Mouse (Mus musculus): Measurements from ENCODE around the gene Dlx3. TPM values are rescaled to one million over a fixed set of nuclear protein-coding genes. Genes with fewer than 3 reads are reported as not detected.

The Dlx3 gene
- polyA plus RNA-seq, 1 experiment from 2014 or later, result 1.3 TPM

DNA sequence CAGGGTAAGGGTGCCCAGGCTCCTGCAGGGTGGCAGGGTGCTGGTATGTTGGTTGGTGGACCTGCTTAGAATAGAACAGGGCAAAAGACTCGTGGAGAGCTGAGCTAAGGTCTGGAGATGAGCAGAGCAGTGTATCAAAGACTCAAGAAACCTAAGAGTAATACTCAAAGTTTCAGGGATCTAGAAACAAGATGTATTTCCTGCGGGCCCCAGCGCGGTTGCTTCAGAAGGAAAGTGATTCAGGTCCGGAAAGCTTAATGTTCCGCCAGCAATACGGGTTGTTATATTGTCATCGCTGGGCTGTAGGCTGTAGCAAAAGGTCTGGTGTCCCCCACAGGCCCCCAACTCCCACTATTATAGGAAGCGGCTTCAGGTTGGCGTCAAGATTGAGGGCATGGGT is 22.3 kb downstream of the Dlx3 start:
- Histone ChIP-seq H3K4me1 (peaks cover 49% of the 10 kb centered on the region), H3K27me3 (ENCODE audit: low read depth, poor library complexity, severe bottlenecking) (peaks cover 100% of the 10 kb centered on the region), H3K27ac (replicated peaks) (no peak overlapping the region), H3K4me3 (no peak overlapping the region), H3K36me3 (no peaks in the 10 kb centered on the region), H3K9me3 (replicated peaks) (no peaks in the 10 kb centered on the region)
- no peak for DNase-seq (ENCODE audit: low spot score)
- WGBS, result 11% methylated on average over 10 of the region's 10 CpGs

DNA sequence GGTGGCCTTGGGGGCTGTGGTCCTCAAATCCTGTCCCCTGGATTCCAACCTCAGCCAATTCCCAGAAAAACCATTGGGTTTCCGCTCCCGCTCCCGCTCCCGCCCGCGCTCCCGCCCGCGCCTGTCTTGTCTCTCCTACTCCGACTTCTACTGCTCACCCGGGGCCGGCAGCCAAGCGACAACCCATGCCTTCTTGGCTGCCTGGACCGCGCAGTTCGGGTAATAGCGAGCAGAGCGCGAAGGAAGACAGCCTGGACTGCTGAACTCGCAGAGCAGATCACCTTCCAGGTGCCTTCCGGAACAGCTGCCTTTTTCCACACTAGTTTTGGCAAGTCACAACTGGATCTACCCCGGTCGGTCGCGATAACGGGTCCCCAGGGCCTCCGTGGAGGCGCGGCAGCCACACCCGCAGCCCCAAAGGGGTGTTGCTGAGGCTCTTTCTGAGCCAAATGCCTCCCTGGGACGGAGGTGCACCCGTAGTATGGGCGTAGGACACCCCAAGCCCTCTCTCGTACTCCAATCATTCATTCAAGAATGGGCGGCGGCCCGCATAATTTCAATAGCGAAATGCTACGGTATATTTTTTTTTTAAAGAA is 23.2 kb downstream of the Dlx3 start:
- H3K4me1 ChIP-seq, result peaks cover 44% of the 10 kb centered on the region
- peak; percentile 66 for DNase-seq (ENCODE audit: low spot score)
- WGBS, result 3% methylated on average over 39 of the region's 39 CpGs
- H3K4me3 ChIP-seq, result peak overlapping the region; percentile 26
- no peak overlapping the region for H3K27ac ChIP-seq (replicated peaks)
- H3K36me3 ChIP-seq, result no peaks in the 10 kb centered on the region
- H3K9me3 ChIP-seq (replicated peaks), result no peaks in the 10 kb centered on the region
- peaks cover 100% of the 10 kb centered on the region for H3K27me3 ChIP-seq (ENCODE audit: low read depth, poor library complexity, severe bottlenecking)

GRCm38 (mm10) chr11:95143663-95144062 is 23.7 kb downstream of the Dlx3 start:
- no peak for DNase-seq (ENCODE audit: low spot score)
- H3K36me3 ChIP-seq, result no peaks in the 10 kb centered on the region
- H3K4me3 ChIP-seq, result no peak overlapping the region
- peaks cover 39% of the 10 kb centered on the region for H3K4me1 ChIP-seq
- H3K9me3 ChIP-seq (replicated peaks), result no peaks in the 10 kb centered on the region
- peaks cover 100% of the 10 kb centered on the region for H3K27me3 ChIP-seq (ENCODE audit: low read depth, poor library complexity, severe bottlenecking)
- H3K27ac ChIP-seq (replicated peaks), result no peak overlapping the region
- WGBS, result 3% methylated on average over 4 of the region's 4 CpGs

DNA sequence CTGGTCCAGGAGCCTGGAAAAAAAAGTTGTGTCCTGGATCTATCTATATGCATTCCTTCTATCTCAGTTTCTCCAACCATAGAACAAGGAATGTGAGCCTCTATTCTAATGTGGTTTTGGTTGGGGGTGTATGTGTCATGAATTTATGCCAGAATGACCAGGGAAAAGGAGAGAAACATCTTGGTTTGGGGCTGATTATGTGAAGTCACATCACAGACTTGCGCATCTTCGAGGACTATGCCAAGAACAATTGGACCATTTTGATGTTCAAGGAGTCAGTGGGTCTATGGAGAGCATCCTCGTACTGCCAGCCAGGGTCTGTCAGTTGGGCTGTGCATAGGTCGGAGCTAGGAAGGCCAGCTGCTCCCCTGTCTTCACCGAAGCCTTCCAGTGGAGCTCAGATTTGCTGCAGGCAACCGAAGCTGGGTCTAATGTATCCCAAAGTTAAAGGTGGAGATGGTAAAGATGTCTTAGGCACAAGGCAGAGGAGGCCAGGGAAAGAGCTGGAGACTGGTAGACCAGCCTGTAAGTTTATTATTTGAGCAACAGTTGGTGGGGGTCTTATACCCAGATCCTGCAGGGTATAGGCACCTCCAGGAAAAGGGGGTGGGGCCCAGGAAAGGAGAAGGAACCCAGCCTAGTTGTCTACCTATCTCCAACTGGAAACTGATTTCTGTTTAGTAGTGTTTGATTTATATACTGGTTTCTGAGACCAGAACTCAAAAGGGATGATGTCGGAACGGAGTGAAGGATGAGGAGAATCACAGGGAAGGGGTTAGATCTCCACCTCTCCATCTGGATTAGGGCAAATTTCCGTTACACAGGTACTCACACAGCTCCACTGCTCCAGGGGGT is 24.4 kb downstream of the Dlx3 start:
- H3K27ac ChIP-seq (replicated peaks), result no peak overlapping the region
- H3K27me3 ChIP-seq (ENCODE audit: low read depth, poor library complexity, severe bottlenecking), result peaks cover 100% of the 10 kb centered on the region
- peak overlapping the region; percentile 55 for H3K4me3 ChIP-seq
- peaks cover 32% of the 10 kb centered on the region for H3K4me1 ChIP-seq
- no peak for DNase-seq (ENCODE audit: low spot score)
- 8% methylated on average over 9 of the region's 9 CpGs for WGBS
- no peaks in the 10 kb centered on the region for H3K36me3 ChIP-seq
- no peaks in the 10 kb centered on the region for H3K9me3 ChIP-seq (replicated peaks)

- H3K4me3 ChIP-seq, result peak overlapping the region; percentile 55
- H3K9me3 ChIP-seq (replicated peaks), result no peaks in the 10 kb centered on the region
- under 1% methylated on average over 34 of the region's 34 CpGs for WGBS
- no peaks in the 10 kb centered on the region for H3K36me3 ChIP-seq
- H3K4me1 ChIP-seq, result peaks cover 29% of the 10 kb centered on the region
- peaks cover 100% of the 10 kb centered on the region for H3K27me3 ChIP-seq (ENCODE audit: low read depth, poor library complexity, severe bottlenecking)
- H3K27ac ChIP-seq (replicated peaks), result no peak overlapping the region
- peak; percentile 50 for DNase-seq (ENCODE audit: low spot score)
Measured at GRCm38 (mm10) chr11:95144946-95145483, 25.1 kb downstream of the Dlx3 start.

DNA sequence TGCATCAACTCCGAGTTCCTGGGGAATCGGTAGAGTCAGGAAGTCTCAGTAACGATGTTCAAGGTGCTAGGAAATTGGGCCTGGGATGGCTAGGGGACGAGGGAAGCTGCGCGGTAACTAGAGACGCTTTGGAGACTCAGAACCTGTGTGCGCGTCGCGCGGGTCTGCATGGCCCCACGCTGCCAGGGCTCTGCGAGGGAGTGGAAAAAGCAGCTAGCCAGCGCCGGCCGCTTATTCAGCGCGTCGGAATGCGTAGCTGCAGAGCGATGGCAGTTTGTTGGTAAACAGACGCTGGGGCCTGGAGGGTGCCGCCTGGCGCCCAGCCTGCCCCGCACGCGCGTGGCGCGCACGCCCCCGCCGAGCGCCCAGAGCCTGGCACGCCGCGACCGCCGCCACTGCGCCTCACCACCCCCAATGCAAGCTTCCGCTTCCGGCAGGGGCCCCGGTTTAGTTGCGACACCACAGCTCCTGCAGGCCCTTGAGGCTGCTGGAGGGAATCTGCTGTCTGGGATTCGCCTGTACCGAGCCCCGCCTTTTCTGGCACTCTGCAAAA is 26.0 kb downstream of the Dlx3 start, which contains the start of gene Dlx4:
TSS of gene Dlx4 (minus strand) at position 413 of the 553 bp plus-strand sequence.
- under 1% methylated on average over 48 of the region's 48 CpGs for WGBS
- H3K4me1 ChIP-seq, result peaks cover 38% of the 10 kb centered on the region

DNA sequence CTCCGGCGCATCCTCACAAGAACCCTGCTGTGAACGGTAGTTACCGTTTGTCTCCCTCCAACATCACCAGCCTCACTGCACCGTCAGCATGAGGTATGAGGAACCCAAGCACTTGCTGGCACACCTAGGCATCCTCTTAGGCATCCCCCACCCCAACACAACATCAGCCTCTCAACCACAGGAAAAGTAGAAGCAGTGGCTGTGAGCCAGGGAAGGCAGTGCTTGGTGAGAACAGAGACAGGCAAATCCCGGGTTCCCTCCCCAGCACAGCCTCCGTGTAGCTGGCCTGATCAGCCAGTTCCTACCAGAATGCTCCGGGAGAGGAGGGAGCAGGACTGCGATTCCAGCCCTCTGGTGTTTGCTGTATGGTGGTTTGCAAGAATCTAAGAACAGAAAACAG is 28.8 kb downstream of the Dlx3 start:
- Histone ChIP-seq H3K4me3 (no peak overlapping the region), H3K27me3 (ENCODE audit: low read depth, poor library complexity, severe bottlenecking) (peaks cover 100% of the 10 kb centered on the region), H3K4me1 (peaks cover 28% of the 10 kb centered on the region), H3K9me3 (replicated peaks) (no peaks in the 10 kb centered on the region), H3K27ac (replicated peaks) (no peak overlapping the region), H3K36me3 (no peaks in the 10 kb centered on the region)
- WGBS, result 1% methylated on average over 9 of the region's 9 CpGs
- peak; percentile 45 for DNase-seq (ENCODE audit: low spot score)

More for the DNA sequence above, 26.0 kb downstream of the Dlx3 start, which contains the start of gene Dlx4:
- Histone ChIP-seq H3K4me3 (peak within 1 kb of the TSS; percentile 55), H3K9me3 (replicated peaks) (no peaks in the 10 kb centered on the region), H3K27me3 (ENCODE audit: low read depth, poor library complexity, severe bottlenecking) (peaks cover 100% of the 10 kb centered on the region), H3K27ac (replicated peaks) (no peak within 1 kb of the TSS; the same call in 1 of the 2 replicates), H3K36me3 (no peaks in the 10 kb centered on the region)
- DNase-seq (ENCODE audit: low spot score), result peak; percentile 63

GRCm38 (mm10) chr11:95149462-95150268 is 29.7 kb downstream of the Dlx3 start:
- Histone ChIP-seq H3K4me3 (no peak overlapping the region), H3K27me3 (ENCODE audit: low read depth, poor library complexity, severe bottlenecking) (peaks cover 100% of the 10 kb centered on the region), H3K9me3 (replicated peaks) (no peaks in the 10 kb centered on the region), H3K27ac (replicated peaks) (no peak overlapping the region), H3K36me3 (no peaks in the 10 kb centered on the region), H3K4me1 (peaks cover 28% of the 10 kb centered on the region)
- 1% methylated on average over 27 of the region's 27 CpGs for WGBS
- peak; percentile 50 for DNase-seq (ENCODE audit: low spot score)

- no peaks in the 10 kb centered on the region for H3K9me3 ChIP-seq (replicated peaks)
- no peak overlapping the region for H3K4me3 ChIP-seq
- no peaks in the 10 kb centered on the region for H3K36me3 ChIP-seq
- H3K27me3 ChIP-seq (ENCODE audit: low read depth, poor library complexity, severe bottlenecking), result peaks cover 100% of the 10 kb centered on the region
- no peak overlapping the region for H3K27ac ChIP-seq (replicated peaks)
- peaks cover 21% of the 10 kb centered on the region for H3K4me1 ChIP-seq
- 1% methylated on average over 33 of the region's 33 CpGs for WGBS
- peak; percentile 47 for DNase-seq (ENCODE audit: low spot score)
Measured at GRCm38 (mm10) chr11:95150269-95151049, 30.5 kb downstream of the Dlx3 start.

GRCm38 (mm10) chr11:95153116-95153515 is 33.2 kb downstream of the Dlx3 start:
- 37% methylated on average over 5 of the region's 5 CpGs for WGBS
- Histone ChIP-seq H3K36me3 (no peaks in the 10 kb centered on the region), H3K4me3 (no peak overlapping the region), H3K4me1 (peaks cover 12% of the 10 kb centered on the region; the same call in 1 of the 2 replicates), H3K27me3 (ENCODE audit: low read depth, poor library complexity, severe bottlenecking) (peaks cover 91% of the 10 kb centered on the region), H3K27ac (replicated peaks) (no peak overlapping the region), H3K9me3 (replicated peaks) (no peaks in the 10 kb centered on the region)
- no peak for DNase-seq (ENCODE audit: low spot score)

DNA sequence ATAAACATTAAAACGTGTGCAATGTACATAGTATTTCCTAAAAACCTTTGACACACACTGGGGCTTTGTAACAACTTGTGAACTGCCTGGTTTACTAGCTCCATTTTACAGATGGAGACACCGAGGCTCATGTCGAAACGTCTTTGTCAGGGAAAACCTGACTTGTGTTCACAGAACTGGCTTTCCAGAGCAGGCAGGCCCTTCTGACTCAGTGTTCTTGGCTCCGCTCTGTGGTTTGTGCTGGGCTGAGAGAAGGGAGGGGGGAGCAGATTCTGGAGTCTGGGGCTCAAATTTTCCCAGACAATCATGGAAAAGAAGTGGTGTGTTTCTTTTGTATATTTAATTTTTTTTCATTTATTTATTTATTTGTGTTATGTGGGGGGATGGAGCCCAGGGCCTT is 33.8 kb downstream of the Dlx3 start:
- peaks cover 91% of the 10 kb centered on the region for H3K27me3 ChIP-seq (ENCODE audit: low read depth, poor library complexity, severe bottlenecking)
- no peaks in the 10 kb centered on the region for H3K36me3 ChIP-seq
- no peaks in the 10 kb centered on the region for H3K9me3 ChIP-seq (replicated peaks)
- 81% methylated on average over 5 of the region's 5 CpGs for WGBS
- no peak overlapping the region for H3K27ac ChIP-seq (replicated peaks)
- no peak for DNase-seq (ENCODE audit: low spot score)
- H3K4me1 ChIP-seq, result peaks cover 12% of the 10 kb centered on the region; the same call in 1 of the 2 replicates
- H3K4me3 ChIP-seq, result no peak overlapping the region
